Mouse (Mus musculus) v-Abl transformed pro-B cells (cell line): ENCODE measurements around the gene Echdc2.

Source experiments
- in situ Hi-C, 2 experiments: fragments of 400-800 bp; cut with MboI; formaldehyde crosslinking; loops; one replicate each; pipeline ENCODE4 v1.15.1; 2025; ENCODE audit not compliant: unreplicated experiment in 2 of 2

The Echdc2 gene

DNA sequence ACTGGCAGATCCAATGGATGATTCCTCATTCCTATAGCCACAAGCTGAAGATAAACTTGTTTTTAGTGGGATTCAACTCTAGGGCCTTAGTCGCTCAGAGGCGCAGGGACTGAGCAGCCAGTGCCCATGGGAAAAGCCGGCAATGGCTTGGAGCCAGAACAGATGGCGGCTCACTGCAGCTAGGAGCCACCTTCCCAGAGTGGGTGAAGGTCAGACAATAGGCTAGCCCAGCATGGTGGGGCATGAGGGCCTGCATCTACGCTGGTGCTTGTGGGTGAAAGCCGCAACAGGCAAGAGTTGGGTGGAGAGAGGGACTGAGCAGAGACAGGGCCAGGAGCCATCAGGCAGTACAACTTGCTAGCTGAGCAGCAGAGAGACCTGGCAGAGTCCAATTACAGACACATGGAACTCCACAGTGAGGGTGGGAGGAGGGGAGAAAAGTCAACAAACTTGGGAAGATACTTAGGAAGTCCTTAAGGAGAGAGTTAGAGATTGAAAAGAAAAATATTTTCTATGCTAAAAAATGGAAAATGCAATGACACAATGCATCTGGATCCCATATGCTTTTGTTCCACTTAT lies 31.1 kb downstream of the Echdc2 start:
- in situ Hi-C loops: no loop called here

DNA sequence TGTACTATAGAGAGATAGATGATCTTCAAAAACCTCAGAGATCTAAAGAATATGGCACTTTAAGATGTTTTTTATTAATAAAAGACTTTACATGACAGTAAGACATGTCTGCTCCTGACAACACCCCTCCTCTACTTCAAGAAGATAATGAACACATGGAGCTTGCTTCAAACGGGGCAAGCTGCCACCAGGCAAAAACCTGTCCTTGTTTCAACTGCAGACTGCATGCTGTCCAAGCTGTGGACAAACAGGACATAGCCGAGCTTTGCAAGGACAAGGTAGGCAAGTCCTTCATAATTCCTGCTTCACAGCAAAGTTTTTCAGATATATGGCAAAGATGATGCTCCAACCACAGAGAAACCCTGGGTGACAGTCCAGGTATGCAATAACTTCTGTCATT lies 34.0 kb downstream of the Echdc2 start:
- in situ Hi-C loops: no loop called here

DNA sequence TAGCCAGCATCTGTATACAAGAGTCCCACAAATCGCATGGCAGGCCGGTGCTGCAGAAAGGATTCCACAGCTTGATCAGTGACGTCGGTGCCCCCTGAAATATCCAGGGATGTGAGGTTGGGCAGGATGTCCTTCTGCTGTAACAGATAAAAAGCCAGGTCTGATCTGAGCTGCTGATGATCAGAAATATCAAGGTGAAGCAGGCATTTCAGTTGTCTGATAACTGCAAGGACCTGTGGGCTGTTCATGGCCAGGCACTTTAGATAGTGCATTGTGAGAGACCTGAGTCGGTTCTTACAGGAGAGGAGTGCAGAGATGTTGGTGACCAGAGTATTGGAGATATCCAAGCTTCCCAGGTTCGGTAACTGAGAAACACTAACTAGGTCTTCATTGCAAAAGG lies 39.4 kb downstream of the Echdc2 start:
- in situ Hi-C loops: no loop called here

DNA sequence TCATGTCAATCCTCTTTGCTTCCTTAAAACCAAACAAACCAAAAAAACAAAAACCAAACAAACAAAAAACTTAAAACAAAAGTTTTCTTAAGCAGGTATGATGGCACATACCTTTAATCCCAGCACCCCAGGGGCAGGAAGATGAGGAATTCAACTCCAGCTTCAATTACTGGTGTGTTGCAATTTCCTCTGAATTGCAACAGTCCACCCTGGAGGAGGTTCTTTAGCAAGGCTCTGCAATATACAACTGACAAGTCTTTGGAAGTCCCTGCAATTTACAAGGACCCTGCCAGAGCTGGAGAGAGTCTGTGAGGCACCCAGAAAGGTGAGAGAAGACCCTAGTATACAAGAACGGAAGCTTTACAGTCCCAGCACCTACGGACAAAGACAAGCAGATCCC lies 47.8 kb downstream of the Echdc2 start:
- in situ Hi-C loops: no loop called here

DNA sequence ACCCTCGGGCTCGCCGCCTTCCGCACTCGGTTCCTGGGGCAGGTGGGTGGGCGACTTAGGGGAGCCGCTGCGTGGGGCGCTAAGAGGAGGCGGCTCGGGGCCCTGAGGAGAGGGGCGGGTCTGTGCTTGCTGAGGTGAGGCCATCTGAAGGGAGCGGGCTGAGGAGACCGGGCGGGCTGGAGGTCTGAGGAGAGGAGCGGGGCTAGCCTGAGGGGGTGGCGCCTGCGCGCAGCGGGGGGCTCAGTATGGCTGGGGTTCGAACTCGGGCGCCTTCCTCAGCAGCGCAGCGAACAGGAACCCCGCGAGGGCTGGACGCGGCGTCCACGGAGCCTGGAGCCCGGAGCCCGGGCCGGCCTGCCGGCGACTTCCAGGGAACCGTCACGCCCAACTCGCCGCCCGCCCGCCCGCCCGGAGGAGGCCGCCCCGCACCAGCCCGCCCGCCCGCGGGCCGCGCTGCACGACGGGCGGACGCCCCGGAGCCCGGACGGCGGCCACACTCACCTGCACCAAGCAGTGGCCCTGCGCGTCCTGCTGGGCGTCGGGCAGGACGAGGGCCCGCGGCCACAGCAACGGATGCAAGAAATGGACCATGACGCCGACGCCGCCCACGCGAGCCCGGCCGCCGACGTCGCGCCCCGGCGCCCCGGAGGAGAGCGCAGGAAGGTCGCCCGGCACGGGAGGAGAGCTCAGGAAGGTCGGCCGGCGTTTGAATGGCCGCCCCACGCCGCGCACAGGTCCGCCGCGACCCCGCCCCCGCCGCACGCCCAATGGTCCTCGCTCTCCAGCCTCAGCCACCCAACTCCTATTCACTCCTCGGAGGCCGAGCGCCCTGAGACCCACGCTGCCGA lies 52.3 kb downstream of the Echdc2 start, which contains the start of gene Zyg11a:
Zyg11a (minus strand) TSS at position 717 of the 848 bp plus-strand sequence.
- in situ Hi-C loops: no loop called here

DNA sequence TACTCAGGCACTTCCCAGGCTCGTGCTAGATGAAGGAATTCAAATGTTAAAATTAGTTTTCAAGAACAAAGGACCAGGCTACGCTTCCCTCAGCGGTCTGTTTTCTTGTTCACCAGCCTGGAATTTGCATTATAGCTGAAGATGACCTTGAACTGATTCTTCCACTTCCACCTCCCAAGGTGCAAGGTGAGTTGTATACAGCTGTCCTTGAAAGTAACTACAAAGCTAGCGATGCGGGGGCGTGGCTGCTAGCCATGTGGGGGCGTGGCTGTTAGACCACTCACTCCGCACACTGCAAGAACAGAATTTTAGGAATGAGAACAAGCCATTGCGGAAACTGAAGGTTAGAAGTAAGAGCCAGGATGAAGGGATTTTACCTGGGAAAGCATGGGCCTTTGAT lies 53.8 kb downstream of the Echdc2 start:
- in situ Hi-C loops: no loop called here

DNA sequence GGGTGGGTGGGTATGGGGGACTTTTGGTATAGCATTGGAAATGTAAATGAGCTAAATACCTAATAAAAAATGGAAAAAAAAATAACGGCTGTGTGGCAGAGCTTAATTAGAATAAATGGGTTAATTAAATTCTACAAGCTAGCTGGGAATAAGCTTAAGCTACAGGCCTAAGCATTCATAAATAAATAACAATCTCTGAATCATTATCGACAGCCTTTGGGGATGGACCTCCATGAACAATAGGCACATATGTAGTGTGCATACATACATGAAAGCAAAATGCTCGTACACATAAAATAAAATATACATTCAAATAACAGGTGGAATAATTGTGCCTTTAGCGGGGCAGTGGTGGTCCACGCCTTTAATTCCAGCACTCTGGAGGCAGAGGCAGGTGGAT lies 57.3 kb downstream of the Echdc2 start:
- in situ Hi-C loops: no loop called here

DNA sequence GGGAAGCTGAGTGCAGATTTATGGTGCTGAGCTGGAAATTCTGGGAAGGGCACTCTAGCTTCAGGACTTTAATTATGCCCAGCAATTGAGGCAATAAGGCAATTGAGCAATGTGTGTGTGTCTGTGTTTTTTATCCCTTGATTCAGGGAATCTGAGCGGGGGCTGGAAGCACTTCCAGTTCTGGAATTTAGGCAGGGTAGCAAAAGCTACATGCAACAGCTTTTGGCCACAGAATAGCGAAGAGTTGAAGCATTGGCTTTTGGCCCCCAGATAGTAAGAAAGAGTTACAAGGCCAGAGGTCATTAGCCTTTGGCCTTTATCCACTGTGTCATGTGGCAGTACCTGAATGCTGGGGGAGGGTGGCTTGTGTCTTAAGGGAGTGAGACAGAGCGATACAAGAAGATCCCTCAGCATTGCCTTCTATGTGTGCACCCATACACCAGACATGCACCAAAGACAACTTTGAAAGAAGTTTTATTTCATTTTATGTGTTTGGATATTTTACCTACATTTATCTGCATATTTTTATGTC lies 60.2 kb downstream of the Echdc2 start:
- in situ Hi-C loops: no loop called here
